Mouse (Mus musculus): Measurements from ENCODE around the gene Rbm19. TPM values are rescaled to one million over a fixed set of nuclear protein-coding genes. Genes with fewer than 3 reads are reported as not detected.
A peak's percentile ranks its signal among the peaks of the same experiment; 100 is the strongest.

The Rbm19 gene
- total RNA-seq, 2 experiments from 2014 or later = 18.4 to 21.7 TPM

- DNase-seq = no peak
These were observed 88.1 kb downstream of the Rbm19 start for GRCm38 (mm10) chr5:120204316-120204715.

- DNase-seq = no peak
These were observed 90.2 kb downstream of the Rbm19 start for GRCm38 (mm10) chr5:120206313-120206943.

GRCm38 (mm10) chr5:120207492-120207891, 91.2 kb downstream of the Rbm19 start:
- DNase-seq = no peak

GRCm38 (mm10) chr5:120210668-120211067, 94.4 kb downstream of the Rbm19 start:
- DNase-seq = no peak

- peak; percentile 46 for DNase-seq
These were observed 94.9 kb downstream of the Rbm19 start for GRCm38 (mm10) chr5:120211182-120211581.

- no peak for DNase-seq
These were observed 98.2 kb downstream of the Rbm19 start for GRCm38 (mm10) chr5:120214511-120214910.

GRCm38 (mm10) chr5:120221216-120221615, 105.0 kb downstream of the Rbm19 start:
- no peak for DNase-seq

- DNase-seq = no peak
These were observed 109.1 kb downstream of the Rbm19 start for GRCm38 (mm10) chr5:120225383-120225782.

- no peak for DNase-seq
These were observed 112.5 kb downstream of the Rbm19 start for GRCm38 (mm10) chr5:120228613-120229409.

- no peak for DNase-seq
These were observed 115.3 kb downstream of the Rbm19 start for GRCm38 (mm10) chr5:120231435-120232147.

GRCm38 (mm10) chr5:120235147-120235546, 118.9 kb downstream of the Rbm19 start:
- DNase-seq = no peak

GRCm38 (mm10) chr5:120235571-120235970, 119.3 kb downstream of the Rbm19 start:
- DNase-seq = peak; percentile 31

- no peak for DNase-seq
These were observed 123.8 kb downstream of the Rbm19 start for GRCm38 (mm10) chr5:120240071-120240470.

- no peak for DNase-seq
These were observed 129.1 kb downstream of the Rbm19 start for GRCm38 (mm10) chr5:120245336-120245735.

Measured in heart, postnatal 4 days (tissue).